Mouse (Mus musculus) midbrain, embryonic 16.5 days (tissue): ENCODE data around the gene Ubp1. TPM values are rescaled to one million over a fixed set of nuclear protein-coding genes. Genes with fewer than 3 reads are reported as not detected.

Experiments used
- ATAC-seq: fragments of 200-750 bp; cut with Nextera tagmentation; 2 replicates; pipeline ENCODE4 v1.8.0; 2017; ENCODE audit warnings: moderate TSS enrichment
- H3K27ac ChIP-seq: fragments of 300-500 bp; sonication (generic); 2 replicates; pipeline ENCODE4 v1.5.1; 2014; ENCODE audit warnings: mild to moderate bottlenecking, low read length, mixed read lengths
- H3K27me3 ChIP-seq: fragments of 300-500 bp; sonication (generic); 2 replicates; pipeline ENCODE4 v1.6.1; 2014; ENCODE audit warnings: low read depth, low read length, mixed read lengths; ENCODE audit not compliant: control insufficient read depth, insufficient read depth
- H3K36me3 ChIP-seq: fragments of 300-500 bp; sonication (generic); 2 replicates; pipeline ENCODE4 v1.6.1; 2014; ENCODE audit warnings: mild to moderate bottlenecking, low read length, moderate library complexity, mixed read lengths; ENCODE audit not compliant: control insufficient read depth, insufficient read depth
- H3K4me1 ChIP-seq: fragments of 300-500 bp; sonication (generic); 2 replicates; pipeline ENCODE4 v1.6.1; 2014; ENCODE audit warnings: mild to moderate bottlenecking, low read length, mixed read lengths; ENCODE audit not compliant: control insufficient read depth, insufficient read depth
- H3K4me2 ChIP-seq: fragments of 300-500 bp; sonication (generic); 2 replicates; pipeline ENCODE4 v1.6.1; 2014; ENCODE audit warnings: mild to moderate bottlenecking, low read length, mixed read lengths
- H3K4me3 ChIP-seq: fragments of 300-500 bp; sonication (generic); 2 replicates; pipeline ENCODE4 v1.5.1; 2014; ENCODE audit warnings: low read depth, mild to moderate bottlenecking, low read length, moderate library complexity, mixed read lengths
- H3K9ac ChIP-seq: fragments of 300-500 bp; sonication (generic); 2 replicates; pipeline ENCODE4 v1.6.1; 2014; ENCODE audit warnings: low read depth, low read length, mixed read lengths
- H3K9me3 ChIP-seq: fragments of 300-500 bp; sonication (generic); replicated peaks from 2 replicates; pipeline ENCODE4 v1.6.1; 2014; ENCODE audit warnings: mild to moderate bottlenecking, low read length, mixed read lengths; ENCODE audit not compliant: control insufficient read depth, poor library complexity, severe bottlenecking
- WGBS: fragments of 180-500 bp; shearing (Covaris S2); extraction: QIAGEN DNeasy Blood & Tissue Kit; methylation state at CpG from one replicate; pipeline ENCODE4 v1.1.7; 2014; 5-methylcytosine and 5-hydroxymethylcytosine counted together
- polyA plus RNA-seq: library from polyadenylated mRNA; unstranded; fragments of >200 nt; fragmentation: Nextera tagmentation; extraction: Ambion mirVana; gene quantifications from 2 replicates; pipeline ENCODE4 v1.2.1, GENCODE M21; 2015

The Ubp1 gene
- polyA plus RNA-seq, 1 experiment from 2014 or later, result 26.9 TPM

- no peak for ATAC-seq
These were observed 54.3 kb downstream of the Ubp1 start for GRCm38 (mm10) chr9:113984946-113985620.

DNA sequence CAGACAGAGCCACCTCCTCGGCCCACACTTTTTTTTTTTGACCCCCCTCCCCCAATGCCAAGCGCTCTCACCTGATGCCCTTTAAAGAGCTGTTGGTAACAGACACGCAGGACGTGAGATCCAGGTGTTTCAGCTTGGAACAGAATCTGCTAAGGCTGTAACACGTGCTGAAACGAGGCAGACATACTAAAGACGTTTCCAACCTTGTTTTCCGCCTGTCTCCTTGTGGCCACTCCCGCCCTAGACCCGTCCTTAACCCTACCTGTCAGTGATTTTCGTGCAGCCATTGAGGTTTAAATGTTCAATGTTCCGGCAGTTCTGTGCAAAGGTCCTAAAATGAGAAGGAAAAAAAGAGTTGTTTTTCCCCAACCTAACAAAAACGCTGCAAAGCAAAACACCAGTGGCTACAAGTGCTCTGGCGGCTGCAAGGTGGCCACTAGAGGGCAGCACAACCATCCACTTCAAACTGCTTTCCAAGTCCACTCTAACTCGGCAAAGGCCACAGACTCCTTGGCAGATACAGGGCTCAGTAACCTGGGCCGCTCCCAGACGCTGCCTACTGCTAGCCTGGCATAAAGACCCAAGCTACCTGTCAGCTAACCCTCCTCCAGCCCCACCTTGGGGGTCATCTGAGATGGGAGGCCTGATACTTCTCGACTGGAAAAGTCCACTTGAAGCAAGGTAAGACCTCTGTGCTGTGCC is 60.0 kb downstream of the Ubp1 start:
- Histone ChIP-seq H3K9ac (no peak overlapping the region), H3K9me3 (no peaks in the 10 kb centered on the region), H3K4me2 (peak overlapping the region; percentile 5; the same call in 1 of the 2 replicates), H3K27ac (no peak overlapping the region), H3K27me3 (no peaks in the 10 kb centered on the region), H3K4me3 (no peak overlapping the region), H3K4me1 (no peaks in the 10 kb centered on the region), H3K36me3 (no peaks in the 10 kb centered on the region)
- WGBS, result 31% methylated on average over 18 of the region's 18 CpGs
- ATAC-seq, result peak; percentile 68; the same call in 1 of the 2 replicates

More at GRCm38 (mm10) chr9:113984946-113985620, 54.3 kb downstream of the Ubp1 start:
- WGBS, result 84% methylated on average over 13 of the region's 13 CpGs
- no peaks in the 10 kb centered on the region for H3K9me3 ChIP-seq
- no peaks in the 10 kb centered on the region for H3K36me3 ChIP-seq
- no peaks in the 10 kb centered on the region for H3K27me3 ChIP-seq
- no peak overlapping the region for H3K9ac ChIP-seq
- no peak overlapping the region for H3K4me3 ChIP-seq
- no peak overlapping the region for H3K27ac ChIP-seq
- peaks cover 4% of the 10 kb centered on the region; the same call in 1 of the 2 replicates for H3K4me1 ChIP-seq
- no peak overlapping the region for H3K4me2 ChIP-seq

DNA sequence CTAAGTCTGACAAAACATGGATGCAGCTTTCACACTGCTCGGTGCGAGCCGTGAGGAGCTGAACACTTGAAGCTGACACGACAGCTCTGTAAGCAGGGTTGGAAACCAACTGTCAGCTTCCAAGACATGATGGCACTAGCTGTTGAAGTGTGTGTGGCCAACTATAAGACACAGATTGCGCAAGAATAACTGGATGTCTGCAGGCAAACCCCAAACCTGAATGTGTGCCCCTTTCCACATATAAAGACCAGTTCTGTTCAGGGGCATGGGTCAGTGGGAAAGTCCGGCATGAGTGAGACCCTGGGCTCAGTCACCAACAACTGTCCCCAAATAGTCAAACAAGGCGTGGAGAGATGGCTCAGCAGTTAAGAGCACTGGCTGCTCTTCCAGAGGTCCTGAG is 62.1 kb downstream of the Ubp1 start:
- no peak overlapping the region for H3K4me3 ChIP-seq
- ATAC-seq, result no peak
- no peak overlapping the region for H3K4me2 ChIP-seq
- no peaks in the 10 kb centered on the region for H3K27me3 ChIP-seq
- H3K36me3 ChIP-seq, result no peaks in the 10 kb centered on the region
- H3K4me1 ChIP-seq, result no peaks in the 10 kb centered on the region
- H3K9me3 ChIP-seq, result no peaks in the 10 kb centered on the region
- no peak overlapping the region for H3K27ac ChIP-seq
- 91% methylated on average over 7 of the region's 7 CpGs for WGBS
- no peak overlapping the region for H3K9ac ChIP-seq

DNA sequence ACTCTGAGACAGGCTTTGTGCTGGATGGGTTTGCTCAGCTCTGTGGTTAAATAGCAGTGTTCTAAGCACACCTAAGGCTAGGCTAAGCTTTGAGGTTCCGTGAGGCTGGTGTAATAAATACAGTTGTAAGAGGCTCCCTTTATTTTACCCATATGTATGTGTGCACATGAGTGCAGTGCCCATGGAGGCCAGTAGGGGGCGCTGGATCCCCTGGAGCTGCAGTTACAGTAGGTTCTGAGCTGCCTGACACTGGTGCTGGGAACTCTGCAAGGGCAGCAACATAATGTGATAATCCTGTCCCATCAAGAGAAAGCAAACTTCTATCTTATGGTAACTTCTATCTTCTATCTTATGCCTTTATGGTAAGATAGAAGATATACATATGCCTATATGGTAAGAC is 67.6 kb downstream of the Ubp1 start:
- ATAC-seq, result no peak
- H3K36me3 ChIP-seq, result peaks cover 16% of the 10 kb centered on the region

DNA sequence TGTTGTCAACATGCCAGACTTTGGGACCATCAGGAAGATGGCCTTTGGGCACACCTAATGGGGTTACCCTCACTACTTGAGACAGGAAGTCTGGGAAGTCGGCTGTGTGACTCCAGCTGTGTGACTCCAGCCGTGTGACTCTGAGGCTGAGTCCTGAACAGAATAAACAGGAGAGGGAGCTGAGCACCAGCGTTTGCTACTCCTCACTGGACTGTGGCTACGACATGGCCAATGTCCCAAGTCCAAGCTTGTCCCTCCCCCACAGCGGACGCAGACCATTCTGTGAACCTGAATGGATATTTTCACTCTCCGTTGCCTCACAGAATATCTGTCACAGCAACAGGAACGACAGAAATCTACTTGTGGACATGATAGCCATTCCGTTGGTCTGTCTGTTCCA is 76.1 kb downstream of the Ubp1 start:
- no peaks in the 10 kb centered on the region for H3K27me3 ChIP-seq
- 79% methylated on average over 9 of the region's 9 CpGs for WGBS
- ATAC-seq, result no peak
- no peaks in the 10 kb centered on the region for H3K36me3 ChIP-seq
- no peak overlapping the region for H3K9ac ChIP-seq
- no peak overlapping the region for H3K27ac ChIP-seq
- H3K4me3 ChIP-seq, result no peak overlapping the region
- H3K4me1 ChIP-seq, result no peaks in the 10 kb centered on the region
- no peaks in the 10 kb centered on the region for H3K9me3 ChIP-seq
- no peak overlapping the region for H3K4me2 ChIP-seq

More for the DNA sequence above, 67.6 kb downstream of the Ubp1 start:
- Histone ChIP-seq H3K27ac (no peak overlapping the region), H3K4me1 (no peaks in the 10 kb centered on the region), H3K4me2 (no peak overlapping the region), H3K27me3 (no peaks in the 10 kb centered on the region), H3K9ac (no peak overlapping the region), H3K9me3 (no peaks in the 10 kb centered on the region), H3K4me3 (no peak overlapping the region)
- 60% methylated on average over 2 of the region's 2 CpGs for WGBS

- H3K27ac ChIP-seq, result no peak overlapping the region
- H3K4me1 ChIP-seq, result no peaks in the 10 kb centered on the region
- ATAC-seq, result no peak
- no peaks in the 10 kb centered on the region for H3K27me3 ChIP-seq
- no peaks in the 10 kb centered on the region for H3K36me3 ChIP-seq
- no peak overlapping the region for H3K9ac ChIP-seq
- H3K4me3 ChIP-seq, result no peak overlapping the region
- 94% methylated on average over 9 of the region's 9 CpGs for WGBS
- H3K4me2 ChIP-seq, result no peak overlapping the region
- no peaks in the 10 kb centered on the region for H3K9me3 ChIP-seq
These were observed 77.2 kb downstream of the Ubp1 start for GRCm38 (mm10) chr9:114007850-114008350.

DNA sequence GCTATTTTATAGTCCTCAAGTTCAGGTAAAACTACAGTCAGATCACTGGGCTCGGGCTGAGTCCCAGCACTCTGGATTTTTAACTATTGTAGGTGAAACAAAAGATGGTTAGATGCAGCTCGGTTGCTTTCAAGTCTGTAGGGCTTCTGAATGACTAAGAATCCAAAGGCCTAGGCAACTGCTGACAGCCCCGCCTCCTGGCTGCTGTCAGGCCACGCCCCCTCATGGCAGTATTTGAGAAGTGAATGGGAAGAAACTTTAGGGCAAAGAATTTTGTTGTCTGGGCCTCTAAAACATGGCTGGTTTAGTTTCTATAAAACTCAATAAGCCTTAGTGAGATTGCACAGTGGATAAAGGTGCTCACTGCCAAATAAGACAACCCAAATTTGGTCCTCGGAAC is 78.8 kb downstream of the Ubp1 start:
- Histone ChIP-seq H3K36me3 (no peaks in the 10 kb centered on the region), H3K9me3 (no peaks in the 10 kb centered on the region), H3K4me3 (no peak overlapping the region), H3K27me3 (no peaks in the 10 kb centered on the region), H3K9ac (no peak overlapping the region), H3K4me1 (no peaks in the 10 kb centered on the region), H3K27ac (no peak overlapping the region), H3K4me2 (no peak overlapping the region)
- ATAC-seq, result no peak
- WGBS, result 38% methylated on average over 5 of the region's 5 CpGs

GRCm38 (mm10) chr9:114011203-114011602 is 80.5 kb downstream of the Ubp1 start:
- 80% methylated on average over 18 of the region's 18 CpGs for WGBS
- Histone ChIP-seq H3K4me3 (no peak overlapping the region), H3K4me1 (no peaks in the 10 kb centered on the region), H3K9ac (no peak overlapping the region), H3K27ac (no peak overlapping the region), H3K9me3 (no peaks in the 10 kb centered on the region), H3K4me2 (no peak overlapping the region), H3K27me3 (no peaks in the 10 kb centered on the region), H3K36me3 (no peaks in the 10 kb centered on the region)
- no peak for ATAC-seq

DNA sequence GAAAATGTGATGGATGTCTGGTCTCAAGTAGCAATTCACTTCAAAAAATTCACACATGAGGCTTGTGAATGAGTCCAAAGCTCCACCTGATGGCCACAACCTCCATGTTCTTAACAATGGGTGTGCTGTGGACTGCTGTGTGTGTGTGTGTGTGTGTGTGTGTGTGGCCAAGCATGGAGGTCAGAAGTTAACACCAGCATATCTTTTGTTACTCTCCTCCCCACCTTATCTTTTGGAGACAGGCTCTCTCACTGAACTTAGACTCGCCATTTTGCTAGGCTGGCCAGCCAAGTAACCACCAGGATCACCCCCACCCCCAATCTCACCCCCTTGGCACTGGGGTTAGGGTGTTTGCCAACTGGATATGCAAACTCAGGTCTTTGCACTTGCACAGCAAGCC is 83.3 kb downstream of the Ubp1 start:
- no peak for ATAC-seq
- H3K4me1 ChIP-seq, result no peaks in the 10 kb centered on the region
- H3K9me3 ChIP-seq, result no peaks in the 10 kb centered on the region; the same call in 1 of the 2 replicates
- H3K9ac ChIP-seq, result no peak overlapping the region
- no peak overlapping the region for H3K4me3 ChIP-seq
- H3K4me2 ChIP-seq, result no peak overlapping the region
- no peak overlapping the region for H3K27ac ChIP-seq
- 62% methylated on average over 1 of the region's 1 CpGs for WGBS
- H3K27me3 ChIP-seq, result no peaks in the 10 kb centered on the region
- no peaks in the 10 kb centered on the region for H3K36me3 ChIP-seq
